Mouse (Mus musculus) bone marrow macrophage, adult 2 months (primary cell): ENCODE measurements around the gene Fbln2.

Experiments used
- CTCF ChIP-seq: IDR thresholded peaks from 2 replicates; pipeline ENCODE4 v1.5.1; 2012; ENCODE audit warnings: low read depth, mild to moderate bottlenecking, low read length, moderate library complexity
- POLR2A ChIP-seq: IDR thresholded peaks from 2 replicates; pipeline ENCODE4 v1.6.1; 2012; ENCODE audit warnings: mild to moderate bottlenecking, low read depth, low read length, borderline replicate concordance

DNA sequence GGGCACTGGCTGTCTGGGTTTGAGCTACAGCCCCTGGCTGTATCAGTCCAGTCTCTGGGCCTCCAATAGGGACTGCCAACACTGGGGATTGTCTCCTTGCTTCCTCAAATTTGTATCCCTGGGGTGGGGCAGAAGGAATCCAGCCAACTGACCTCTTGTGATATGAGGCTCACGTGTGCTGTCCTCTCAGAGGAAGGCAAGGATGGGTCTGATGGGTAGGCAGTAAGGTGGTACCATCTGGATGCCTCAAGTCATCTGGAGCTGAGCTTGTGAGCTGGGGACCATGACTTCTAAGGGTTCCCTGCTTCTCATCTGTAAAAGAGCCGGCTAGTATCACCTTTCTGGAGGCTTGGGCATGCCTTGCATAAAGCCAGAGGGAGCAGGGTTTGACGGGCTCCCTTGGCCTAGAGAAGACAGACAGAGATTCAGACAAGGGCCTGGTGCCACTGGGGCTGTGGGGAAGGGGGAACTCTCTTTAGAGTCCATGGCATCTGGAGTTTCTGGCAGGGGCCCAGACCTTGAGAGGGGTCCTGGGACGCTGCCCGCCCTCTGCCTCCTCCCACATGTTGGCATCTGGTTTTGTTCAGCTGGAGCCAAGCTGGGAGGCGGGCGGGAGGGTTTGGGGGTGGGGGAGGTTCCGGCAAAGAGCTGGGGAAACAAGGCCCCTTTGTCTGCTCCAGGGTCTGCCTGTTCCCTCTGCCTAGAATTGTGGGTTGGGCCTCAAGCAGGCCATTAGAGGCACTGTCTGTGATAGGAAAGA is 11.6 kb upstream of the Fbln2 start:
- TF ChIP-seq CTCF (no peak), POLR2A (no peak)
